Mouse (Mus musculus) liver, postnatal 0 days (tissue): Measurements from ENCODE around the gene Ptpn6. TPM values are rescaled to one million over a fixed set of nuclear protein-coding genes. Genes with fewer than 3 reads are reported as not detected.

Experiments used
- ATAC-seq: fragments of 200-750 bp; cut with Nextera tagmentation; 2 replicates; pipeline ENCODE4 v1.8.0; 2017; ENCODE audit warnings: mild to moderate bottlenecking, moderate library complexity
- DNase-seq: peaks from one replicate; pipeline ENCODE4 v3.0.0-alpha.2; 2016
- H3K27ac ChIP-seq: fragments of 300-500 bp; sonication (generic); 2 replicates; pipeline ENCODE4 v1.5.1; 2014; ENCODE audit warnings: antibody characterized with exemption, moderate library complexity, mild to moderate bottlenecking, low read depth
- H3K27me3 ChIP-seq: fragments of 300-500 bp; sonication (generic); 2 replicates; pipeline ENCODE4 v1.6.1; 2014; ENCODE audit warnings: low read length, control low read depth, mixed read lengths; ENCODE audit not compliant: insufficient read depth
- H3K36me3 ChIP-seq: fragments of 300-500 bp; sonication (generic); replicated peaks from 2 replicates; pipeline ENCODE4 v1.6.1; 2014; ENCODE audit warnings: mild to moderate bottlenecking, control low read depth, low read length, moderate library complexity, mixed read lengths; ENCODE audit not compliant: insufficient read depth
- H3K4me1 ChIP-seq: fragments of 300-500 bp; sonication (generic); 2 replicates; pipeline ENCODE4 v1.6.1; 2014; ENCODE audit warnings: antibody characterized with exemption, mild to moderate bottlenecking, control low read depth; ENCODE audit not compliant: insufficient read depth
- H3K4me2 ChIP-seq: fragments of 300-500 bp; sonication (generic); 2 replicates; pipeline ENCODE4 v1.6.1; 2014; ENCODE audit warnings: low read depth, mild to moderate bottlenecking, low read length, moderate library complexity, mixed read lengths
- H3K4me3 ChIP-seq: fragments of 300-500 bp; sonication (generic); 2 replicates; pipeline ENCODE4 v1.5.1; 2014; ENCODE audit warnings: low read depth, low read length
- H3K9ac ChIP-seq: fragments of 300-500 bp; sonication (generic); replicated peaks from 2 replicates; pipeline ENCODE4 v1.6.1; 2014; ENCODE audit warnings: mild to moderate bottlenecking, moderate library complexity
- H3K9me3 ChIP-seq: fragments of 300-500 bp; sonication (generic); 2 replicates; pipeline ENCODE4 v1.6.1; 2016; ENCODE audit warnings: mild to moderate bottlenecking, control low read depth, low read length, mixed read lengths
- CTCF ChIP-seq: sonication (generic); IDR thresholded peaks from 2 replicates; pipeline ENCODE4 v1.5.1; 2016; ENCODE audit warnings: antibody characterized with exemption, low read depth
- EP300 ChIP-seq: IDR thresholded peaks from 2 replicates; pipeline ENCODE4 v1.6.1; 2016; ENCODE audit warnings: antibody characterized with exemption, low read depth, mild to moderate bottlenecking
- WGBS: fragments of 180-500 bp; shearing (Covaris S2); extraction: QIAGEN DNeasy Blood & Tissue Kit; methylation state at CpG from one replicate; pipeline ENCODE4 v1.1.7; 2014; ENCODE audit not compliant: insufficient replicate concordance; 5-methylcytosine and 5-hydroxymethylcytosine counted together
- polyA plus RNA-seq: library from polyadenylated mRNA; unstranded; fragments of >200 nt; fragmentation: Nextera tagmentation; extraction: Ambion mirVana; gene quantifications from 2 replicates; pipeline ENCODE4 v1.2.1, GENCODE M21; 2015

Gene Ptpn6
- polyA plus RNA-seq, 1 experiment from 2014 or later = 45.1 TPM

DNA sequence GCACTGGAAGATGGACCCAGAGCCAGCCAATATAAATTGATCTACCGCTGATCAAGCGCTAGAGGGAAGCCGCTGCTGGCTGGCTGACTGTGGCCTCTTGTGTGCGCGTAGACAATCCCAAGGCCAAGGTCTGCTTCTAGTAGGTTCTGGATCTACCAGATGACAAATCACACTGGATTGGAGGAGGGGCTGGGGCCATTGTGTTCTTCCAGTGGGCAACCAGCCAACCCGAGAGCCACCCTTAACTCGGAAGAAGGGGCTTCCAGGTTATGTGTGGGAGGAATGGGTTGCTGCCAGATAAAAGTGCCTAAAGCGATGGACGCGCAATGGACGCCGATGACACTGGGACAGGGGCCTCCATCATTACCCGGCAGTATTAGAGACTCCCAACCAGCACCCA lies 20.5 kb downstream of the Ptpn6 start:
- no peak overlapping the region for H3K9ac ChIP-seq
- H3K27ac ChIP-seq = no peak overlapping the region
- peaks cover 42% of the 10 kb centered on the region for H3K36me3 ChIP-seq
- ATAC-seq (no peak), DNase-seq (no peak)
- TF ChIP-seq CTCF = no peak
- TF ChIP-seq EP300 = no peak
- no peaks in the 10 kb centered on the region for H3K27me3 ChIP-seq
- H3K4me1 ChIP-seq = peaks cover 44% of the 10 kb centered on the region
- no peaks in the 10 kb centered on the region for H3K9me3 ChIP-seq
- no peak overlapping the region for H3K4me2 ChIP-seq
- whole genome bisulfite sequencing = 87% methylated on average over 13 of the region's 13 CpGs
- no peak overlapping the region for H3K4me3 ChIP-seq

DNA sequence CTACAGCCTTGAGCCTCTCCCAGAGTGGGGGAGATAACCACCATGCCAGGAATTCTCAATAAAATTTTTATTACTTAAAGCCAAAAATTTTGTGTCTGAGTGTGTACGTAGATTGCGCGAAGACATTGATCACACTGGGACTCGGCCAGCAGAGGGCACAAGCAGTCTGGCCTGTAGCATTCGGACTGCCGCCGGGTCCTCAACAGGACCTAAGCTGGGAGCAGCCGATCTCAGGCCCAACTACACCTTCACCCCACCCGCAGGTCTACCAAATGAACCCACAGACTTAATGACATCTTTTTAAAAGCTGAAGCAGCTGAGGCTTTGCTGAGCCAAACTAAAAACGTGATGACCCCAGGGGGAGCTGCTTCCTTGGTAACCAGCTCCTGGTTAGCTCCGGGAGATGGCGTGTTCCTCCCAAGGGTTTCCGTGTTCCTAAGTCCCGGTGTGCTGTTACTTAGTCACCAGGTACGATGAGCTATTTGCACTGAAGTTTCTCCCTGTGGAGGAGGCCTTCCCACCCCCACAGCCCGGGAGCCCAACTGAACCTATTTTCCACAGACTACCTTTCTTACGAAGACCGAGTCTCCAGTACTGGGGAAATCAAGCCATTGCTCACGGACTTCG lies 21.5 kb downstream of the Ptpn6 start:
- Histone ChIP-seq H3K9me3 (no peaks in the 10 kb centered on the region), H3K27me3 (no peaks in the 10 kb centered on the region), H3K4me1 (peaks cover 47% of the 10 kb centered on the region), H3K9ac (no peak overlapping the region), H3K4me2 (no peak overlapping the region), H3K27ac (no peak overlapping the region), H3K36me3 (peaks cover 42% of the 10 kb centered on the region), H3K4me3 (no peak overlapping the region)
- 64% methylated on average over 20 of the region's 20 CpGs for WGBS
- no peak for ATAC-seq
- DNase-seq = peak; percentile 73
- no peak for TF ChIP-seq EP300
- TF ChIP-seq CTCF = peak; percentile 79

DNA sequence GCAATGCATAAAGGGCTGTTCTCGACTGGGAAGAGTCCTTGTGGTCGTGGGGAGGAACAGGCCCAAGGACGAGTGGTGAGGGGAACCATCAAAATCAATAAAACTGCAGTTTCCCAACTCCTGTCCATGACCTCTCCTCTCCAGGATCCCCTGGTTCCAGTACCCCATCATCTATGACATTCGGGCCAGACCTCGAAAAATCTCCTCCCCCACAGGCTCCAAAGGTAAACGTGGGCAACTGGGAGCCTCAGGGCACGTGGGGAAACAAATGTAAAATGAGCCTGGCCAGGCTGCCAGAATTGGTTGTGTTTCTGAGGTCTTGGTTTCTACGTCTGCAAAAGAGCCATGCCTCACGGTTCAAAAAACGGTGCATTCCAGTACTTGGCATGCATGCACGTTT lies 25.6 kb downstream of the Ptpn6 start:
- Histone ChIP-seq H3K27ac (peak overlapping the region; percentile 91), H3K4me3 (peak overlapping the region; percentile 83), H3K27me3 (no peaks in the 10 kb centered on the region), H3K4me1 (peaks cover 39% of the 10 kb centered on the region), H3K9ac (peak overlapping the region; percentile 92), H3K9me3 (no peaks in the 10 kb centered on the region), H3K4me2 (peak overlapping the region; percentile 97), H3K36me3 (peaks cover 34% of the 10 kb centered on the region)
- no peak for DNase-seq
- ATAC-seq = no peak
- TF ChIP-seq CTCF = no peak
- TF ChIP-seq EP300 = no peak
- WGBS = 10% methylated on average over 11 of the region's 11 CpGs

DNA sequence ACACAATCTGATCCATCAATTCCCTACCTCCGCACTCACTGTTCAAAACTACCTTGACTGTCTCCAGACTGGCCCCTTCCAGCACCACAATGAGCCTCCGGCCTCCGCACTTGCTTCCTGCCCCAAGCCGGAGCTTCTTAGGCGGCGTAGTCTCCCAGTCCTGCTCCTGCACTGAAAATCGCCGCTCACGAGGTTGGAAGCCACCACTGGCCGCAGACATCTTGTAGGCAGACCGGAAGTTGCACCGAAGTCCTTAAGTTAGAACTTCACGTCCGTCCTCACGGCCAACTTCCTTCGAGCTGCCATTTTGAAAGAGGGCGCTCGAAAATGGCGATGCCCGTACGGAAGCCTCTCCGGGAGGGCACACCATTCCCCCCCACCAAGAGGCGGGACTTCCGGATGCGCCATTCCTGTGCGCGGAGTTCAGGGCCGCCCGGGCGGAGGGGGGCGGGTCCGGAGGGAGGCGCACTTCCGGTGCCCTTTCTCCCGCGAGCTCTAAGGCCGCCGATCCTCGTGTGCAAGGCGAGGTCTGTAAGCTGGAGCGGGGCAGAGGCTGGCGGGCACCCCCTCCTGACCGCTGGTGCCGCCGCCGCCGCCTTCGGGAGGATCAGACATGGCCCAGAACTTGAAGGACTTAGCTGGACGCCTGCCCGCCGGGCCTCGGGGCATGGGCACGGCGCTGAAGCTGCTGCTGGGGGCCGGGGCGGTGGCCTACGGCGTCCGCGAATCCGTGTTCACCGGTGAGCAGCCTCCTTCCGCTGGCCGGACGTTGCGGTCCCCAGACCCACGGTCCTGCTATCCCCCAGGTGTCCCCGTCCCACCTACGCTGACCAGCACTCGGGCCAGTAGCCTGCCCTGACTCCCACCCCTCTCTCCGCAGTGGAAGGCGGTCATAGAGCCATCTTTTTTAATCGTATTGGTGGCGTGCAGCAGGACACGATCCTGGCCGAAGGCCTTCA lies 26.4 kb downstream of the Ptpn6 start, which contains the start of the genes Emg1 and Phb2:
Gene Emg1 (minus strand): TSS at position 355 of the 959 bp plus-strand sequence.
Gene Phb2 (plus strand): TSS at position 513 of the 959 bp plus-strand sequence.
- H3K4me1 ChIP-seq = peaks cover 39% of the 10 kb centered on the region
- DNase-seq (peak; percentile 99), ATAC-seq (peak; percentile 98)
- TF ChIP-seq EP300 (peak; percentile 87), CTCF (peak; percentile 26)
- peak within 1 kb of the TSS; percentile 83 for H3K4me3 ChIP-seq
- under 1% methylated on average over 73 of the region's 76 CpGs for WGBS
- H3K36me3 ChIP-seq = peaks cover 38% of the 10 kb centered on the region
- peak within 1 kb of the TSS; percentile 97 for H3K4me2 ChIP-seq
- no peaks in the 10 kb centered on the region for H3K27me3 ChIP-seq
- H3K9ac ChIP-seq = peak within 1 kb of the TSS; percentile 92
- no peaks in the 10 kb centered on the region for H3K9me3 ChIP-seq
- H3K27ac ChIP-seq = peak within 1 kb of the TSS; percentile 91

DNA sequence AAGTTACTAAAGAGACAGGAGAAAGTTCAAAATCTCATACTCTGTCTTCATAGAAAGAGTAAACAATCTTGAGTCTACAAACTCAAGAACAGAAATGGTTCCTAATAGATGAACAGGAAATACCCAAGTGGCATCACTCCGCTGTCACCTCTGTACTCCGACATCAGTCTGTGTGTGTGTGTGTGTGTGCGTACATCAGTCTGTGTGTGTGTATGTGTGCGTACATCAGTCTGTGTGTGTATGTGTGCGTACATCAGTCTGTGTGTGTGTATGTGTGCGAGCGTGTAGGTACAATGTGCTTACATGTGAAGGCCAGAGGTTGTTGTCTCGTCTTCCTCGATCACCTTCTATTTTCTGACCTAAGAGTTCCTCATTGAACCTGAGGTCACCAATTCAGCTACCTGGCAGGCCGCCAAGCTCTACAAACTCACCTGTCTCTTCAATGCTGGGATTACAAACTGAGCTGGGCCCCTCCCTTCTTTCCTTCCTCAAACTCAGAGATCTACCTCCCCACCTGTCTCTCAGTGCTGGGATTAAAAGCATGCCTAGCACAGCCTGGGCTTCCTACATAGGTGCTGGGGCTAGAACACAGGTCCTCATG lies 30.1 kb downstream of the Ptpn6 start:
- H3K4me1 ChIP-seq = peaks cover 31% of the 10 kb centered on the region
- TF ChIP-seq EP300 (no peak), CTCF (no peak)
- WGBS = 84% methylated on average over 10 of the region's 10 CpGs
- H3K9ac ChIP-seq = no peak overlapping the region
- no peak overlapping the region for H3K4me3 ChIP-seq
- H3K27me3 ChIP-seq = no peaks in the 10 kb centered on the region
- DNase-seq = peak; percentile 73
- no peak for ATAC-seq
- peak overlapping the region; percentile 11; the same call in 1 of the 2 replicates for H3K27ac ChIP-seq
- H3K36me3 ChIP-seq = peaks cover 36% of the 10 kb centered on the region
- no peak overlapping the region for H3K4me2 ChIP-seq
- no peaks in the 10 kb centered on the region for H3K9me3 ChIP-seq
